Mouse (Mus musculus): ENCODE measurements around the gene Robo1.

DNA sequence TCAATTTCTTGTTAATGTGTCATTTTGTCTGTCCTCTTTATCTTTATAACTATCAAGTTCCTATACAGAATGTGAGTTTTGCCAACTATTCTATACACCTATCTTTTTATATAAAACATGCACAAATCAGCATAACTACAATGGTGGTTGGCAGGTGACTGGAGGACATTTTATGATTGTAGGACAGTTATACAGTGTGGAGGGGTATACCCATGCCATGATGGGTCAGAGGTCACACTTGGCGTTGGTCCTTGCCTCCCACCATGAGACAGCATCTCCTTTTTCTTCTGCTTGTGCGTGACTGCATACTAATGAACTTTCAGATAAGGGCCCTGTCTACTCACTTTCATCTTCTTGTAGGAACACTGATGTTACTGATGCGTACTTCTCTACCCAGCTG, 427.5 kb downstream of the Robo1 start:
- no peak for TF ChIP-seq CTCF (IDR thresholded peaks at IDR 0.05; ENCODE audit: low read depth, low read length)
- TF ChIP-seq POLR2A (IDR thresholded peaks at IDR 0.05; ENCODE audit: borderline replicate concordance, low read depth, low read length) = no peak
